Mouse (Mus musculus) erythroblast, adult 5-6 weeks (primary cell): ENCODE measurements at regions not wholly inside any gene's neighbourhood (a gene's known extent, or its start where the extent isn't known, plus 50 kb on each side); places are given as distances from the start of the nearest gene placed in this dataset.
"Not testable (repeated sequence)": the region's sequence is repeated elsewhere in the genome, so short reads cannot be mapped to it uniquely, and the experiment has no call there.

Experiments
- ATAC-seq: replicated peaks from 2 replicates; pipeline ENCODE4 v1.8.0; 2016; ENCODE audit warnings: moderate number of reproducible peaks, mild to moderate bottlenecking, moderate TSS enrichment, inconsistent platforms; ENCODE audit not compliant: poor library complexity, low FRiP score, severe bottlenecking

DNA sequence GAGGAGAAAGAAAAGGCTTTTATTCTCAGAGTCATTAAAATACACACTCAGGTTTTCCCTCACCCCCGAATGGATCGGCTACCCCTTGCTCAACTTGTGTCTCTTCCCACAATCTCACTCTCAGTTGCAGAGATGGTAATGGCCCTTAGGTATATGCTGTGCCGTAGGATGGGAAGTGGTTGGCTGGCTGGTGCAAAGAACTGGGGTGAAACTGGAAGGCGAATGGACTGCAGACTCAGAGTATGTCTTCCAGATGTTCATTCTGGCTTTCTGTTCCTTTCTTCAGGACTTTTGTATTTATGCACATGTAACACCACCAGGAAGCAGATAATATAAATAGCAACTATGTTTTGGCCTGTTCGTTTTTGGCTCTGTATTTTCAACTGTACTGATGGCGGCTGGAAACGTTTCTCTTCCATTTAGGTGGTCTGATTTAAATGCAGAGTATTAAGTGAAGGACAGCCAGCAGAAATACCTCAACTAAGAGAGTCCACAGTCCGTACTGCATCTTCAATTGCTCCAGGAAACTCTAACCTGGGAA is 188.0 kb upstream of the Daam1 start:
- ATAC-seq: no peak

DNA sequence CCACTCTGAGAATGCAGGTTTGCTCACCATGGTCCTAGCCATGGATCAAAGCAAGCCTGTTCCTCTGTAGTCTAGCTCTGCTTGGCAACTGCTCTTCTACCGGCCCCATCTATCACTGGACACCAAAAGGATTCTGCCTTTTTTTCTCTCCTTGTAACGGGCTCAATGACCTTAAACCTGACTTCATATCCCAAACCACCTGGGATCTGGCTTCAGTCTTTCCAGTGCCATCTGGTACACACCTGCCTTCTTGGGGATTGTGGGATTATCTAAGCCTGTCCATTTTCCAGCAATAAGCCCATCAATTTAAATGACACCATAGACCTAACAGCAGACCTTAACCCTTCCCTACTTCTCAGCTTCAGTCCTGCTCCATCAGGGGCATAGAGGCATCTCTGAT is 179.6 kb upstream of the Daam1 start:
- ATAC-seq: no peak

DNA sequence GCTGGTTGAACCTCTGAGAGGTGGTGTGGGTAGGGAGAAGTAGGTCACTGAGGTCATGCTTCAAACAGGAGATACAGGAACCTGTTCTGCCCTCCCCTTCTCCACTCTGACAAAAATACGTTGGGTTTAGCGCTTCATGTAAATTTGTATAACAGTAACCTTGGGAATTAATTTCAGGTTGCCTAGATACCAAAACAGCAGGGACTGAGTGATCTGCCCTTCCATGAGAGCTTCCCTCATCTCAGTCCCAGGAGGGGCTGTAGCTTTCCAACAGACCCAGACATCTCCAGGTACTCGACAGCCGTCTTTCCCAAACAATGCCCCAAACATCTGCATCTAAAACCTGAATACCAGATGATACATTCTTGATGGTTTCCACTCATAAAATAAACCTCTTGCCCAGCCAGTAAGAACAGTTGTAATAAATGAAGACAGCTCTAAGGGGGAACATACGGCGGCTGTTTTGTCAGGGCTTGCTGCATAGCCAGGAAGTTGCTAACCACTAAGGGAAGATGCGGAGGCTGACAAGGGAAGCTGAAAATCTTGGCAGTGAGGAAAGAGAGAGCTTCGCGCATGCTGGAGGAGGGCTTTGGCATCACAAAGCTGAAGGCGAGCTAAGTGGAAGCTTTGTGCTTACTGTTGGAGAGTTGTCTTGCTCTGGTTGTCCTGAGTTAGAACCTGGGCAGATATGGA is 137.4 kb upstream of the Daam1 start:
- ATAC-seq: no peak

DNA sequence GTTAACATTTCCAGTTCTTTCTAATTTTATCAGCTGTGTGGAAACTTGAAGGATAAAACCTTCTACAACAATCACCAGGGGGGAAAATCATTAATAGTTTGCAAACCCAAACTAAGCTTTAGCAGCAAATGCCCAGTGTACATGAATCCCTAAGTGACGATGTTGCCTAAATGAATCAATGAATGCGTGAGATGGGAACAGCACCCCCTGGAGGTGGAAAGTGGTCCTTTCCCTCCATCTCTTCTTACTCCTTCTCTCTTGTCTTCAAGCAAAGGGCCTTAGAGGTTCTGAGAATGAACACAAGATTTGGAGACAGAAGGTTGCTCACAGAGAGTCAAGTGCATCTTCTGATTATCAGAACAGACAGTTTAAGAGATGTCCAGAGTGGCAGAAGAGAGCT is 129.1 kb upstream of the Daam1 start:
- ATAC-seq: no peak

DNA sequence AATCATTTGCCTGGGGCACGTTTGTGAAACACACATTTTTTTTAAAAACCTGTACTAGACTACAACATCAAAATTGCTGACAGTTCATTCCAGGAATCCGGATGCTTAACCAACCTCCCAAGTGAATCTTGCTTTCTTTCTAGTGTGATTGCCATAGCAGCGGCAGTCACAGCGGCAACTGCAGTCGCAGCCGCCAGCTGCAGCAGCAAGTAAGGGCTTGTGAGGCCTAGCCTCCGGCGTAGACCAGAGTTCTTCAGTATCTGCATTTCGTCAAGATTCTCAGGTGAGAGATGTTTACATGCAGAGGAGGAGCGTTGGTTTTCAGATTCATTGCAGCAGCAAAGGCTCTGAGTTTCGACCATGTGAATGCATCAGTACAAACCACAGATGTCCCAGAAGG is 128.7 kb upstream of the Daam1 start:
- ATAC-seq: no peak

DNA sequence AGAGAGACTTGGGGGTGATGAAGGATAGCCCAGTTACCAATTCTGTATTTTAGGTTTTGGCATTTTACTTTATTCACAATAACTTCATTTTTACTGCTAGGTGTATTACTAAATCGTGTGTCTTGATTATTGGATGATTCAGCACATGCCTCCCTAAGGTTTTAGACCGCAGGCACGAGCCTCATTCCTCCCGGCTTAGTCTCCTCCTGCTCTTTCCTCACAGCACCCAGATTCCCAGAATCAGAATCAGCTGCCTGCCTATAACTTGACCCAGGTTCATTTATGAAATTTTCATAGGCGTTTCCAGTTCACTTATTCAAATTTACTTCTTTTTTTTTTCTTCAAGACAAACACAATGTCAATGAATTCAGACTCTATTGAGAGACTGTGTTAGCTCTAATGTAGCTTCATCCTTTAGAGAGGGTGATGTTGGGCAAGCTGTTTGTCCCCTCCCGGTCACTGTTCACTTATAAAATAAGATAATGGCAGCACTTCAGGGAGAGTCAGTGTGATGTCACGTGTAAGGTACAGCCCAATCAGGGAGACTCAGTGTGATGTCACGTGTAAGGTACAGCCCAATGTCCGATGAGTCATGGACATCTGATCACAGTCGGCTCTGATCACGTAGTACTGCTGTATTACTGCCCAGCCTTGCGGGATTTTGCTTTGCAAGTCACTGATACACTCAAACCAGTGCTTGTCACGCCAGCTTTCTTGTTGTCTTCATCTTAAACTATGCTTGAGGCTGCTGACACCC is 127.6 kb upstream of the Daam1 start:
- ATAC-seq: no peak

DNA sequence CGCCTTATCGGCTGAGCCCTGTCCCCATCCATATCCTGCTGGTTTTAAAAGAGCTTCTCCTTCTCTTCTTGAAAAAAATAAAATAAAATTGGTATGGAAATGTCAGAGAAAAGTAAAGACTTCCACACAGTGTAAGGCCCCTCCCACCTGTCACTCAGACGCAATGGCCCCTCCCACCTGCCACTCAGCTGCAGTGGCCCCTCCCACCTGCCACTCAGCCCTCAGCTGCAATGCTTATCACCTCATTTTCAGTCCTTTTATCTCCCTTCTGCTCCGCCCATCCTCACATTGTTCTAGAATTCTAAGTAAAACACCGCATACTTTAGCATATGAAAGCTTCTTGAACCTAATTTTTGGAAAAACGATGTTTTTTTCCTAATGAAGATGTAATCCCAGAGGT is 126.4 kb upstream of the Daam1 start:
- no peak for ATAC-seq

DNA sequence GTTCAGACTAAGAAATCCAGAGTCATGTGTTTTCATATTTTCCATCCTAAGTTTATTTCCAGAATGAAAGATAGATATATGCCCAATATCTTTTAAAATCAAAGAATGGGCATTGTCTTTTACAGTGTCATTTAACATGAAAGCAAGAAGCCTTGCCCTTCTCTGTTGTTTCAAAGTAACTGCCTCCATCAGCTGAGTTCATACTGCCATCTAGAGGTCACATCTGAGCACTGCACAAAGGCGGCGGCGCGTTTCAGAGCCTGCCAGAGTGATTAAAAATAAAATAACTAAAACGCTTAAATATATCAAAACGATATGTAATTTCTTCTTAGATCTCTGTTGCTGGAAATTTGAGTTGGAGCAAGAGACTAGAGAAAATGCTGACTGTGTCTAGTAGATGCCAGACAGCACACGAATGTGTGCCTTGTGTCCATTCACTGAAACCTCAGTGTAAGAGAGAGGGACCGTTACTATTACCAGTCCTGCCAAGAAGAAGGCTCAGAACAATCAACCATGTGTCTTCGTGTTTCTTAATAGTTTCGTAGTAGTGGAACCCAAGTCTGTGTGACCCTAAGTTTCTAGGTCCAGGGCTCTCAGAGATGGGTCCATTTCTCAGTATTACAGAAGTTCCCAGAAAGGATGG is 123.0 kb upstream of the Daam1 start:
- no peak for ATAC-seq

DNA sequence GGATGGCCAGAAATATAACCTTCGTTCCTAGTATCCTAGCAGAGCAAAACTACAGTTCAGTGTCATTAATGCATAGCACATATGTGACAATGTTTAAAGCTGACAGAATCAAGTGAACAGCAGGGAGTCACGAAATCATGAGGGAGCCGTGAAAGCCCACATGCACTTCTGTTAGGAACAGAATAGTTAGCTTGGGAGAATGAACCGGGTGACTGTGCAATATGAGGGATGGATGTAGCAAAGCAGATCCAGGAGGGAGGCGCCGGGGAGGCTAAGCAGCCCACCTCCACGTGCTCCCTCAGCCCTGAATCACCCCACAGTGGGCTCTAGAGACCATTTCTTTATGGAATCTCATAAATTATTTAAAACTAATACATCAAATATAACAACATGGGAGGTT is 116.3 kb upstream of the Daam1 start:
- ATAC-seq: no peak

DNA sequence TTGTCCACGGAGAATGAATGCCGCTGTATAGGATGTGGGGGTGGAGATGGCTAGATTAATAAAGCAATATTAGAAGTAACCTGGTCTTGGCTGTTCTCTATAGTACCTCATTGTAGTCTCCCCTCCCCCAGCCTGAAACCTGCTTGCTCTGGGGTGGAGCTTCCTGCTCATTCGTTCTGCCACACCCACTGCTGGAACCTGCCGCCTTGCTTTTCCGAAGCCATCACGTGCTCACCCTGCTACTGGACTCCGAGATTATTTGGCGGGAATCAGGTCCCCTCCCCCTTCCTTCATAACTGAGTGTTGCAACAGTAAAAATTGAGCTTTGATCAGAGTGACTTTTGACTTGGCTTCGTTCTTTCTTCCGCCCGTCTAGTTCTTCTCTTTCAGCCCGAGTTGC is 112.5 kb upstream of the Daam1 start:
- not testable (repeated sequence) for ATAC-seq

DNA sequence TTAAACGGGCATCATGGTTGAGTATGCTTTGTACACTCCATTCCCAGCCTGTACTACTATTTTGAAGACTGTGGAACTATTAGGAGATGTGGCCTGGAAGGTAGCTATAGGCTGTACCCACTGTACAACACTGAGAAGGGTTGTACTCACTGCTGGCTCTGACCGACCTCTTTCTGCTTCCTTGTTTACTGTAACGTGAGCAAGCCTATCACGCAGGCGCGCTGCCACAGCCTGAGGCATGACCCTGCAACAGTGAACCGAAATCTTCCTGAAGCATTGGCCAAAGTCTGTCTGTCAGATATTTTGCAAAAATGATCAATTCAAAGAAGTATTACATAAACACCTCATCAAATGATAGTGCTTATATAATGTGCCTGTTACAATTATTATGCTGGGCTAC is 112.0 kb upstream of the Daam1 start:
- no peak for ATAC-seq

DNA sequence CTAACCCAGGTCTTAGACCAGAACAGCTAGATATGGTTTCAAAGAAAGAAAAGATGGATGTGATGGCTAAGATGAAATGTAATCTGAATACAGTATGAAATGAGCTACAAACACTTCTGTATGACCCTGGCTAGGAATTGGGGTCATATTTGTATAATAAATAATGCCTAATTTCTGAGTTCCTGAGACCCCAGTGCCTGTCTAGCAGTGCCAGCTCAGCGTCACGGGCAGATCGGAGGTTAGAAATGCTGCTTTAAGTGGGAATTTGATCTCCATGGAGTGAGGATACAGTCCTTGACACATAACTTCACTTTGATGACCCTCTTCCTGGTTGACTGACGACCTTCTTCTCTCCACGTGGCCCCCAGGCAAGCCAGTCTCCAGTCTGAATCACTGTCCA is 105.7 kb upstream of the Daam1 start:
- no peak for ATAC-seq

DNA sequence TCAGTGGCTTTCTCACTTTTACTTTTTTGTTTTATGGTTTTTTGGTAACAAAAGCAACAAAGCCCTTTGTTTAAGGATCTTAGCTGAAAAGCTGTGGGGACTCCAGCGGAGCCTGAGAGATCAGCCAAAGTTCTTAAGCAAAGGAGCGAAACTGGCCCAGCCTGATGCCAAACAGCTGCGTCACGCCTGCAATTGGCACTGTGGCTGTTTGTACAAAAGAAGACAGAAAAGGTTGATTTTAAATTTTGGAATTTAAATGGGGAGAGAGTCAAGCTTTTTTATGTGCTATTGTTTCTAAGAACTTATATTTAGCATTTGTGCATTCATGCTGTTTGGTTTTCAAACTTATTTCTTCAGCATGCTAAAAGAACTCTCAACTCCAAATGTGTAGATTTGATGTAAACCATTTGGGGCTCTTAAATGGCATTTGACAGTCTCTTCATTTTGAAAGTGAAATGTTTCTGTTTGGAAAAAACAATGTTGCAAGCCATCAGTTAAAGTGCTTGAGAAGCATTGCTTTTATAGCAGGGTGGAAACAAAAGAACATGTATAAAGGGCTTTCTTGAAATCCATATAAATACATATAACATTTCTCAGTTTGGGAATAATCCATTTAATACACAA is 105.1 kb upstream of the Daam1 start:
- no peak for ATAC-seq

DNA sequence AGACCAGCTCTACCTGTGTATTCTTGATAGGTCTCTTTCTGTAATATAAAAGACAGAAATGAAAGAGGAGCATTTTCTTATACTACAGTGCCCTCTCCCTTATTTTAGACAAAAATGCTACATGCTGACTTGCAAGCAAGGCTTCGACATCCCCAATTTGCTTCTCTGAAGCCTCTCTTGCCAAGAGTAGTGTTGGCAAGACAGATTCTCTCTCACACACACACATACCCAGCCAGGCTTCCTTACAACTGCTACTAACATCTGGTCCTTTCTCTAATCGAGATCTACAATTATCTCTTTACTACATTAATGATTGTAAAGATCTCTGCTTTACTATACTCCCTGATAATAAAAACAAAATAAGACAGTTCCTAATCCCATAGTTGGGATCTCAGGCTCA is 87.5 kb upstream of the Daam1 start:
- no peak for ATAC-seq

DNA sequence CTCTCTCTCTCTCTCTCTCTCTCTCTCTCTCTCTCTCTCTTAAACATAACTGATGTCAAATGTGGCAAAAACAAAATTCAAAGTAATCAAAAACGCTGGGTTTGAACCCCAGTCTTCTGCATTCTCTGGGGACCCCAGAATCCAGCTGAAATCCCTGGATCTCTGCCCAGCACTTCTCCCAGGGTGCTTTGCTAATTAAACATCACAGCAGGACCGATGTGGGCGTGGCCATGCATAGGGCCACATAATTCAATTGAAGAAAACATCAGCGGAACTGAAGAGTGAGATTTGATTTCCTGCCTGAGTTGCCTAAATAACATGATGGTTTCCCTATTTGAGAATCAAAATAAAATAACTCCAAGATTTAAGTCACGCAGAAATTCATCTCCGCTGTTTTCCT is 84.9 kb upstream of the Daam1 start:
- no peak for ATAC-seq

DNA sequence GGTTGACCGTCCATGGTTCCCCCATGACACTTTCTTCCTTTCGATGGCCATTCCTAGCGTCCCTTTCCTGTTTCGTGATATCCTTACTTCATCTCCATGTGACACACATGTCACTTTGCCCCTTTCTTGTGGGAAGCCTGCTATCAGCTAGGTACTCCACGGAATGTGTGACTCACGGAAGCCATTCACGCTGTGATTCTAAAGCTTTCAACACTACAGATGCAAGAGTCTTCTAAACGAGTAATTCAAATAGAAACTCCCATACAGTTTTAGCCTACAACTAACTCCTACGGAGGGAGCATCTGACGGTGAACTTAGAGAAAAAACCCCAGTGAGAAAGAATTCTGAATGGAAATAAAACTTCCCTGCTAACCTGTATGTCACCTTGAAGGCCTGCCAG is 83.5 kb upstream of the Daam1 start:
- ATAC-seq: no peak

DNA sequence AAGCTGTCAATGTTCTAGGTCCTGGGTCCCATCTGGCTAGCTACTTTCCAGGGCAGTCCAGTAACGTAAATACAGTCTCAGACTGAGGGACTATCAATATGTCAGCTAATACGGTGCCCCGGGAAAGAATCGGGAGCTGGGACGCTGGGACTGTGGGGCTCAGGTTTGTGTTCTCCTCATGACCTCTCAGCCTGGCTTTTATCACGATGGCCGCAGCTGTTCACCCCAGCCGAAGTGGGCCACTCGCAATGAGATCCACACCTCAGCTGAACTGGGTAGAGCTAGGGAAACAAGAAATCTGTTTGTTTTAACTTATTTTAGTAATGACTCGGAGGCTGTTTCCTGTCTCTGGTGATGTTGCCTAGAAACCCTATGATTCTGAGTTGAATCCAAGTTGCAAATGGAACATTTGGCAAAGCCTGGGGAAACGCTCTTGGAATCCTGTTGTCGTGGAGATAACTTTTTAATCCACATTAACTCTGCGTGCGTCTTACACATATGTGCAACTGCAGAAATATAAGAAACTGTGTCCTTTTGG is 83.0 kb upstream of the Daam1 start:
- ATAC-seq: no peak

DNA sequence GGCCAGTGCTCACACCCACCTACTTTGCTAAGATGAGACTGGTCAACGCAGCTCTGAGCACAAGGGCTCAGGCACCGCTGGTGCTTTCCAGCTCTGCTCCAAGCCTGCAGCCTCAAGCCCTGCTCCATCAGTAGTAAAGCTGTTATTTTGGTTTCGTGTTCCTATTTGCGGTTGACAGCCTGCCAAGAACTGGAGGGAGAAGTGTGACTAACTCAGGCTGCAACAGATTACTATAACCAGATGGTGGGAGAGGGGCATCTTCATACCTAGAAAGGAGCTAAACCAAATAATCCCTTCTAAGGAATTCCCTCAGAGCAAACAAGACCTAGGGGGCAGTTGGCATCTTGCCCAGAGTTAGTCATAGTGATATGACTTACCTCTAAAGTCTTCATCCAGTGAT is 82.1 kb upstream of the Daam1 start:
- no peak for ATAC-seq

DNA sequence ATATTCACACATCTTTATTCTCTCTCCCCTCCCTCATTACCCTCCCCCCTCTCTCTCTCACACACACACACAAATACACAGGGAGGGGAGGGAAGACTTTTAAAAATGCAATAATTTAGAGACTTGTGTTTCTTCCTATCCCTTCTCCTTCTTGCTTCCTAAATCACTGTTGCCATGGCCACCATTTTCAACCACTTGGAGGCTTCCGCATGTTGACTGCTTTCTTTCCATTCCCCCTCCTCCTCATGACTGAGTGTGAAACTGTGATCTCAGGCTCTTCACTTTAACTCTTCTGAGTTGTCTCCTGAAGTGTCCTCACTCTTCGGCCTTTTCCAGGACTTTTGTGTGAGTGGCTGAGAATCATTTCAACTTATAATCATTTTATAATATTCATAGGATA is 81.2 kb upstream of the Daam1 start:
- ATAC-seq: no peak

DNA sequence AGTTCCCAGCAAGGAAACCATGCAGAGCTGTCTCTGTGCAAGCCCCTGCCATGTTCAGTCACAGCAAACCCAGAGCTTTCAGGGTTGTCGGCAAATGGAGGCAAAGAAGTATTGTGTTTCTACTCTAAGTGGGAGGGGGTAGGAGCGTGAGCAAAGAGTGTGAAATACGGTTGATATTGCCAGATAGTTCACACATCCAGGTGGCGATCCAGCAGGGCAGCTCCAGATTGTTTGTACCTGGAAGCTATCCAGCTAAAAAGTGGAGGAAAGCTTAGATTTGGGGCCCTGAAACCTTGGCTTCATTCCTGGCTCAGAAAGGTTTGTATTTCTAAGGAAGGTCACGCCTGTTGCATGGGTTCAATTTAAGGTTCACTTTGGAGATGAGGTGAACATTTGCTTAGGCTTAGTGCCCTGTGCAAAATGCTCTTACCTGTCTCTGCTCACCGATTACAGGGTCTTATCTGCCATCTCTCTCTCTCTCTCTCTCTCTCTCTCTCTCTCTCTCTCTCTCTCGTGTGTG is 78.1 kb upstream of the Daam1 start:
- ATAC-seq: no peak
